Mouse (Mus musculus) lung, postnatal 0 days (tissue): ENCODE data around the gene Ndufv3. TPM values are rescaled to one million over a fixed set of nuclear protein-coding genes. Genes with fewer than 3 reads are reported as not detected.

Experiments used
- ATAC-seq: fragments of 200-750 bp; cut with Nextera tagmentation; 2 replicates; pipeline ENCODE4 v1.8.0; 2017; ENCODE audit warnings: moderate library complexity
- DNase-seq: peaks from one replicate; pipeline ENCODE4 v3.0.0-alpha.2; 2016; ENCODE audit warnings: low spot score
- H3K27ac ChIP-seq: fragments of 300-500 bp; sonication (generic); 2 replicates; pipeline ENCODE4 v1.5.1; 2014; ENCODE audit warnings: antibody characterized with exemption, mild to moderate bottlenecking, low read length, mixed read lengths
- H3K27me3 ChIP-seq: fragments of 300-500 bp; sonication (generic); replicated peaks from 2 replicates; pipeline ENCODE4 v1.6.1; 2014; ENCODE audit warnings: low read length, mixed read lengths; ENCODE audit not compliant: insufficient read depth
- H3K36me3 ChIP-seq: fragments of 300-500 bp; sonication (generic); 2 replicates; pipeline ENCODE4 v1.6.1; 2014; ENCODE audit warnings: low read length, mixed read lengths; ENCODE audit not compliant: insufficient read depth
- H3K4me1 ChIP-seq: fragments of 300-500 bp; sonication (generic); 2 replicates; pipeline ENCODE4 v1.6.1; 2014; ENCODE audit warnings: antibody characterized with exemption, low read depth, low read length, mixed read lengths; ENCODE audit not compliant: insufficient read depth
- H3K4me2 ChIP-seq: fragments of 300-500 bp; sonication (generic); replicated peaks from 2 replicates; pipeline ENCODE4 v1.6.1; 2014; ENCODE audit warnings: low read depth, mild to moderate bottlenecking, low read length, moderate library complexity, mixed read lengths
- H3K4me3 ChIP-seq: fragments of 300-500 bp; sonication (generic); 2 replicates; pipeline ENCODE4 v1.5.1; 2014; ENCODE audit warnings: low read depth, low read length
- H3K9ac ChIP-seq: fragments of 300-500 bp; sonication (generic); replicated peaks from 2 replicates; pipeline ENCODE4 v1.6.1; 2014; ENCODE audit warnings: low read depth, mild to moderate bottlenecking
- H3K9me3 ChIP-seq: fragments of 300-500 bp; sonication (generic); 2 replicates; pipeline ENCODE4 v1.6.1; 2016; ENCODE audit warnings: low read length, mixed read lengths
- CTCF ChIP-seq: IDR thresholded peaks from 2 replicates; pipeline ENCODE4 v1.5.1; 2016; ENCODE audit warnings: antibody characterized with exemption, mild to moderate bottlenecking
- EP300 ChIP-seq: IDR thresholded peaks from 2 replicates; pipeline ENCODE4 v1.6.1; 2016; ENCODE audit warnings: antibody characterized with exemption, mild to moderate bottlenecking, control low read depth
- WGBS: fragments of 180-500 bp; shearing (Covaris S2); extraction: QIAGEN DNeasy Blood & Tissue Kit; methylation state at CpG from one replicate; pipeline ENCODE4 v1.1.7; 2014; 5-methylcytosine and 5-hydroxymethylcytosine counted together
- polyA plus RNA-seq: library from polyadenylated mRNA; unstranded; fragments of >200 nt; fragmentation: Nextera tagmentation; extraction: Ambion mirVana; gene quantifications from 2 replicates; pipeline ENCODE4 v1.2.1, GENCODE M21; 2015

The Ndufv3 gene
- polyA plus RNA-seq, 1 experiment from 2014 or later = 233 TPM

DNA sequence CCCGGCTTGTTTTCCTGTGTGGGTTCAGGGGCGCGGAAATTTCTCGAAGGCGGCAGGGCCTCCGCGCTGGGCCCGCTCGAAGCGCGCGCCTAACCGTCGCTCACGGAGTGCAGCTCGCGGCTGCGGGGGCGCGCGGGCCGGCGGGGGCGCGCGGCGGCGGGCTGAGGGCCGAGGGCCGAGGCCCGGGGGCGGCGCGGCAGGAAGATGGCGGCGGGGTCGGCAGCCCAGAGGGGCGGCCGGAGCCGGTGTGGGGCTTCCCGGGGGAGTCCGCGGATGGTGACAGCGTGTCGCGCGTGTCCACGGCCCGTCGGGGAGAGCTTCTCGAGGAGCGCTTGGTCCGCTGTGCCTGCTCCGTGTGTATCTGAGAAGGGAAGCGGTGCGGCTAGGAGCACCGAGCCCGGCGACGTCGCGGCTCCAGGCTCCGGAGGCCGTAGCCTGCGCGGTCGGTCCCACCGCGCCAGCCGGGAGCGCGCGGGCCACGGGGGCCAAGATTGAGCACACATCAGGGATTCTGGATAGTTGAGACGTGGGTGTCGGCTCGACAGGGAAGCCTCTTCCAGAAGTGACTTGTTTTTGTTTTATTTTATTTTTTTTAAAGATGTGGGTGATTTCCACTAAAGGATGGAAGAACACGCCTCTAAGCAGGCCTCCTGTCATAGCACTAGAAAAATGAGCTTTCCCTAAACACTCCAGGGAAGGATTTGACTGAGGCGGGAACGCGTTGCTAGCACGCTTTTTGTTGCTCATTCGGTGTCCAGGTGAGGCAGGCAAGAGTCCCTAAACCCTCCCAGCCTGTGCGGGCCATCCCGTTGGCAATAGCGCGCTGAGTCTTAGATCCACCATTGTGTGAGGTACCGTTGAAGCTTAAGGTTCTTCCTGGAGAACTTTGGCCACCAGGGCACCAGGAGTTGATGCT, 45.5 kb downstream of the Ndufv3 start:
- WGBS = under 1% methylated on average over 55 of the region's 88 CpGs
- Histone ChIP-seq H3K9me3 (no peaks in the 10 kb centered on the region), H3K27me3 (no peaks in the 10 kb centered on the region), H3K4me3 (peak overlapping the region; percentile 91), H3K36me3 (no peaks in the 10 kb centered on the region), H3K9ac (peak overlapping the region; percentile 86), H3K27ac (peak overlapping the region; percentile 99), H3K4me2 (peak overlapping the region; percentile 87), H3K4me1 (peaks cover 19% of the 10 kb centered on the region; the same call in 1 of the 2 replicates)
- TF ChIP-seq CTCF (peak; percentile 41), EP300 (no peak)
- peak; percentile 77 for DNase-seq
- ATAC-seq = peak; percentile 37

DNA sequence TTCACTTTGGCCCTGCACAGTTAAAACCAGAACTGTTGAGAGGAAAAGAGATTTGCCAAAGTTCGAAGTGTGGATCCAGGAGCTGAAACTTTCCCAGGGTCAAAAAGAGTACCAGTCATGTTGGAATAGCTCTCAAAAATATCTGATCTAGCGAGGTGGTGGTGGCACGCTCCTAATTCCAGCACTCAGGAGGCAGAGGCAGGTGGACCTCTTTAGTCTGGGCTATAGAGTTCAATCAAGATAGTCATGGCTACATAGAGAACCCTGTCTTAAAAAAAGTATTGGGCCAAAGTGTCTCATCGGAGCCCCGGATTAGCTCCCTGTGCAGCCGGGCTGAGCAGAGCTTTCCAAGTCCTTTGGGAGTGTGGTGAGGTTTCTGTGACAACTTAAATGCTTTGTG, 46.4 kb downstream of the Ndufv3 start:
- peaks cover 19% of the 10 kb centered on the region; the same call in 1 of the 2 replicates for H3K4me1 ChIP-seq
- 0 out of 2 replicates have a peak overlapping the region, but pooled peaks have one; percentile 91 for H3K4me3 ChIP-seq
- DNase-seq (no peak), ATAC-seq (no peak)
- no peaks in the 10 kb centered on the region for H3K36me3 ChIP-seq
- no peaks in the 10 kb centered on the region for H3K27me3 ChIP-seq
- peak overlapping the region; percentile 99; the same call in 1 of the 2 replicates for H3K27ac ChIP-seq
- peak overlapping the region; percentile 87 for H3K4me2 ChIP-seq
- H3K9ac ChIP-seq = peak overlapping the region; percentile 86; the same call in 1 of the 2 replicates
- no peaks in the 10 kb centered on the region for H3K9me3 ChIP-seq
- TF ChIP-seq EP300 (no peak), CTCF (no peak)
- 64% methylated on average over 6 of the region's 6 CpGs for WGBS

DNA sequence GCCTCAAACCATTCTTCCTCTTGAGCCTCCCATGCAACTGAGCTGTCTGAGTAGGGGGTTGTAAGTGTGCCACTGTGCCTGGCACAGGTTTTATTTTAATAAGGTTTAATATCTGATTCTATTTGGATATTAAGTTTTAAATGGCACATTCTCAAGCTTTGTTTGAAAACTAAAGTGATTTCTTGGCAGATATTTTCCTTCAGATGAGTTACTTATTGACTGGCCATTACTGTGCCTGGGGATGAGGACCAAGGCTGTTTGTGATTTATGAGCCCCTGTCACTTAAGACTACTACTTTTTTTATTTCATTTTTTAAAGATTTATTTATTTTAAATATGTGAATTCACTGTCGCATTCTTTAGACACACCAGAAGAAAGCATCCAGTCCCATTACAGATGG, 49.8 kb downstream of the Ndufv3 start:
- ATAC-seq = no peak
- no peak for DNase-seq
- TF ChIP-seq CTCF (no peak), EP300 (no peak)
- no peak overlapping the region for H3K9ac ChIP-seq
- H3K27ac ChIP-seq = no peak overlapping the region
- H3K4me2 ChIP-seq = no peak overlapping the region
- H3K9me3 ChIP-seq = no peaks in the 10 kb centered on the region
- no peaks in the 10 kb centered on the region for H3K36me3 ChIP-seq
- H3K4me3 ChIP-seq = no peak overlapping the region
- H3K4me1 ChIP-seq = peaks cover 16% of the 10 kb centered on the region; the same call in 1 of the 2 replicates
- WGBS = 84% methylated on average over 1 of the region's 1 CpGs
- H3K27me3 ChIP-seq = no peaks in the 10 kb centered on the region

DNA sequence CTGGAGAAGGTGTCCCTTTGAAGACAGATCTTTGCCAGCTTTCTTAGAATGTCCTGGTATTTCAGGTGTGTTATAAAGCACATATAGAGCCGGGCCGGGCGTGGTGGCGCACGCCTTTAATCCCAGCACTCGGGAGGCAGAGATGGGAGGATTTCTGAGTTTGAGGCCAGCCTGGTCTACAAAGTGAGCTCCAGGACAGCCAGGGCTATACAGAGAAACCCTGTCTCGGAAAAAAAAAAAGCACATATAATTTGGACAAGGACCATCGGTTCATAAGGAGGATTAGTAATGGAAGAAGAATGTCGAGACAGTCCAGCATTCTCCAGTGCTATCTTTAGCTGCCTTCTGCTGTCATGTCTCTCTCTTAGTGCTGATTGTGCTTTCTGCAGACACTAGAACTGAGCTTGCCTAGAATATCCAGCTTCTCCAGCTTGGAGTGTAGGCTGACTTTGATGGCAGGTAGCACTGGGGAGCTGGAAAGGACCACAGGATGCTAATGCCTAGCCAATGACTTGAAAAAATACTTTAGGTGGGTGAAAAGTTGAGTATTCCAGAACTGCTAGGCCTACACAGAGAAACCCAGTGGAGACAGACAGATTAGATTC, 50.5 kb downstream of the Ndufv3 start:
- Histone ChIP-seq H3K9me3 (no peaks in the 10 kb centered on the region), H3K4me3 (no peak overlapping the region), H3K4me1 (peaks cover 16% of the 10 kb centered on the region; the same call in 1 of the 2 replicates), H3K36me3 (no peaks in the 10 kb centered on the region), H3K27ac (no peak overlapping the region), H3K9ac (0 out of 2 replicates have a peak overlapping the region, but pooled peaks have one; percentile 3), H3K4me2 (no peak overlapping the region), H3K27me3 (no peaks in the 10 kb centered on the region)
- TF ChIP-seq CTCF (no peak), EP300 (no peak)
- WGBS = 76% methylated on average over 9 of the region's 9 CpGs
- DNase-seq = peak; percentile 76
- ATAC-seq = peak; percentile 45

DNA sequence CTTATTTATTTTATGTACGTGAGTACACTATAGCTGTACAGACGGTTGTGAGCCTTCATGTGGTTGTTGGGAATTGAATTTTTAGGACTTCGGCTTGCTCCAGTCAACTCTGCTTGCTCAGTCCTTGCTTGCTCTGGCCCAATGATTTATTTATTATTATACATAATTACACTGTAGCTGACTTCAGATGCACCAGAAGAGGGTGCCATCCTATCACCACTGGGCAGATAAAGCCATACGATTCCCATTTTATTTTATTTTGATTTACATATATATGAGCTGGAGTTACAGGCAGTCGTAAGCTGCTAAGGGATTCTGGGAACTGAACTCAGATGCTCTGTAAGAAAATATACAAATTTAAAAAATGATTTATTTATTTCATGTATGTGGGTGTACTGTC, 51.8 kb downstream of the Ndufv3 start:
- H3K36me3 ChIP-seq = no peaks in the 10 kb centered on the region
- TF ChIP-seq CTCF (peak; percentile 8; the same call in 1 of the 2 replicates), EP300 (no peak)
- no peak overlapping the region for H3K27ac ChIP-seq
- H3K9ac ChIP-seq = no peak overlapping the region
- no peaks in the 10 kb centered on the region for H3K9me3 ChIP-seq
- no peaks in the 10 kb centered on the region for H3K27me3 ChIP-seq
- DNase-seq (no peak), ATAC-seq (no peak)
- whole genome bisulfite sequencing = 81% methylated on average over 5 of the region's 5 CpGs
- no peak overlapping the region for H3K4me2 ChIP-seq
- peaks cover 7% of the 10 kb centered on the region; the same call in 1 of the 2 replicates for H3K4me1 ChIP-seq
- no peak overlapping the region for H3K4me3 ChIP-seq

DNA sequence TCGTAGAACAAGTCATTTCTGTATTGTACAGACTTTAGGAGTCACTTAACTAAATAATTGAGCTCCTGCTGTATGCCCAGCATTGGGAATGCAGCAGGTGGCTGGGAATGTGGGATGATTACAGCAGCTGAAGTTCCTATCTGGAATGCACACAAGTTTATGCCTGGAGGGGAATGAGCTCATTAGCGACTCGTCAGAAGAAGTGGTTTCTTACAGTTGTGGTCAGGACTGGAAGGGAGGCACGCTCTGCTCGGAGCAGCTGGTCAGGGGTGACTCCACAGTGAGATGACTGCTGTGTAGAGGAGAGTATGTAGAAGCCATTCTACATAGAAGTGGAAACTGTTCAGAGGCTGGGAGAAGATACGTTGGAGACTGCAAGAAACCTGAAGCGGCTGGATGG, 54.7 kb downstream of the Ndufv3 start:
- Histone ChIP-seq H3K36me3 (no peaks in the 10 kb centered on the region), H3K27ac (no peak overlapping the region), H3K4me3 (no peak overlapping the region), H3K9ac (no peak overlapping the region), H3K4me2 (no peak overlapping the region), H3K4me1 (0 out of 2 replicates have a peak, but pooled peaks cover 3% of the 10 kb centered on the region), H3K27me3 (no peaks in the 10 kb centered on the region), H3K9me3 (no peaks in the 10 kb centered on the region)
- 74% methylated on average over 7 of the region's 7 CpGs for WGBS
- ATAC-seq (no peak), DNase-seq (no peak)
- no peak for TF ChIP-seq CTCF
- TF ChIP-seq EP300 = no peak
